Mouse (Mus musculus) layer of hippocampus, postnatal 36 days (tissue): ENCODE measurements around the gene Actl6b. TPM values are rescaled to one million over a fixed set of nuclear protein-coding genes. Genes with fewer than 3 reads are reported as not detected.
"Not testable (repeated sequence)": the region's sequence is repeated elsewhere in the genome, so short reads cannot be mapped to it uniquely, and the experiment has no call there.

Experiments used
- DNase-seq, 2 experiments: peaks; one replicate each; pipeline ENCODE4 v3.0.0; 2022
- microRNA-seq, 2 experiments: library from miRNA; unstranded; fragments of <30 nt; microRNA quantifications; one replicate each; pipeline ENCODE4 v1.2.0; 2021
- total RNA-seq, 2 experiments: library from RNA; stranded (reverse); gene quantifications; 2 replicates each; pipeline ENCODE4 v1.2.3; 2021

The Actl6b gene
- total RNA-seq, 2 experiments from 2014 or later, result 127 to 138 TPM

DNA sequence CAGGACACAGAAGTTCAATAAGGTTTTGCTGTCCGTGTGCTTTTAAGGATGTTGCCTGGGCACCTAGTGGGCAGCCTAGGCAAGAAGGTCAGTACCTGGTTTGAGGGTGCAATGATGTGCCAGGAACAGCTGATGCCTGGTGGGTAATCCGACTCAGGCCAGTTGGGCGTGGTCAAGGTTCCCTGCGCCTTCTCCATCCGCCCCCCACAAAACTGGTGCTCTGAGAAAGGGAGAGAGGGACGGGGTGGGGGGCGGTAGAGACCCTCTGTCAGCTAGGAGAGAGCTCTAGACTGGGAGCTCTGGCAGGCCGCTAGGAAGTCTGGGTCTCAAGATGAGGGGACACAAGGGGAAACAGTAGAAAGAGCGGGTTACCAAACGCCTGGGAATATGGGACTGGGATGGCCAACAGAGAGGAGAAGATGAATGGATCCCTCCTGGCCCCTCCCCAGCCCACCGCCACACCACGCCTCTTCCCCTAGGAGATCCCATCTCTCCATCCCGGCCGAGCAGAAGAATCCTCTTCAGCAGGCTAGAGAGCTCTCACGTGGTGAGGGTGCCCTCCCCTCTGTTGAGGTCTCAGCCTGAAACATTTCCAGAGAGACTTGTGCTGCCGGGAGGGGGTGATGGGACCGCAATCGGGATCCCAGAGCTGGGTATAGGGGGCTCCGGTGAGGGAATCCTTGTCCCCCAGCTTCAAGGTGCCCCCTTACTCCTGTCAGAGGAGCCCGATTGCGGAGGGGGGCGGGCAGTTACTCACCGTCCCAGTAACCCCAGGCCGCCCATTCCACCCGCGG lies 54.7 kb downstream of the Actl6b start:
- no peak for DNase-seq

DNA sequence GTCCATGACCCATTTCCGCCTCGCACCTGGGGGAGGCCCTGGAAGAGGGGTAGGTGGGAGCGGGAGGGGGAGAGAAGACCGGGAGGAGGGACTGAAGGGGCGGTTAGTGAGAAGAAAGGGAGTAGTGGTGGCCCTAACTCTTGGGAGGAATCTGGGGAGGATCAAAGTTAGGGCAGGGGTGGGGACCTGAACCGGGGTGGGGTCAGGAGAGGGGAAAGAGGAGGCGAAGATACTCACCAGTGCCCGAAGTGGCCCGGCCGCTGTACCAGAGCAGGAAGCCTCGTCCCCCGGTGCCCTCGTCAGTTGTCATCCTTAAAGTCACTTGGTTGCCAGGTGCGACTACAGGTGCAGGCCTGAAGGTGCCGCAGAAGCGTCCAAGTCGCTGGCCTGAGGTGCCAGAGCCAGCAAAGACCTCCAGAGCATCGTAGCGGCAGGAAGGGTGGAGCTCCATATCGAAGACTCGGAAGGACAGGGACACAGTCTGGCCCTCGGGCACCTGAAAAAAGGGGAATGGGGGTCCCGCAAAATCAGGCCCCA lies 55.4 kb downstream of the Actl6b start:
- no peak for DNase-seq

GRCm38 (mm10) chr5:137609292-137609691 lies 56.0 kb downstream of the Actl6b start:
- DNase-seq, result no peak

DNA sequence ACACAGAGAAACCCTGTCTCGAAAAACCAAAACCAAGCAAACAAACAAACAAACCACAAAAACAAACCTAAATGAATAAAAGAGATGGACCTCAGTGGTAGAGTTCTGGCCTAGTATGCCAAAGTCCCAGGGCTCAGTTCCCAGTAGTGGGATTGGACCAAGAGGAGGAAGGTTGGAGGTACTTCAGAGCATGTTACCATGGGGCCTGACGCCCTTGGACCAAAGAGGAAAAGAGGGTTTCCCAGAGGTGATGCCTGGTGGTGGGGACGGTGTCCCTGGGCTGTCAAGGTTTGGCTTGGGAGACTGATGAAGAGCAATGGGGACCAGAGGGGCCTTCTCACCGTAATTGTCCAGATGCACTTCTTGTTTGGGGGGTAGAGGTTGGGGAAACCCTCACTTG lies 56.7 kb downstream of the Actl6b start:
- DNase-seq, result no peak

GRCm38 (mm10) chr5:137610548-137611244 lies 57.4 kb downstream of the Actl6b start:
- DNase-seq, result no peak

- no peak for DNase-seq
Observed at GRCm38 (mm10) chr5:137611245-137611602, 57.9 kb downstream of the Actl6b start.

DNA sequence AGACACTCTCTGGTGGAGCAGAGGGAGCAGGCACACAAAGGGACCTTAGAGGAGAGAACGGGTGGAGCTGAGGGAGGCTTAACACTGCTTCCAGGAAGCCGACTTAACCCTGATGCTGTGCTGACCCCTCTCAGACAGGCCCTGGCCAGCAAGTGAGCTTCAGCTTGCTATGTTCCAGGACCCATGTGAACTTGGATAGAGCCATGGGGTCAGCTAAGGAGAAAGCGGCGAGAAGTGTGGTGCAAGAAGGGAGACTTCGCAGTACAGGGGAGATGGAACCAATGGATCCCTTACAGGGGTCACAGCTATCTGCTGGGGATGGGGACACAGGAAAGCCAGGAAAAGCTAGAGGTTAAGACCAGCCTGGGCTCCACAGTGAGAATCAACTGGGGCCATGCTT lies 59.8 kb downstream of the Actl6b start:
- DNase-seq, result no peak

DNA sequence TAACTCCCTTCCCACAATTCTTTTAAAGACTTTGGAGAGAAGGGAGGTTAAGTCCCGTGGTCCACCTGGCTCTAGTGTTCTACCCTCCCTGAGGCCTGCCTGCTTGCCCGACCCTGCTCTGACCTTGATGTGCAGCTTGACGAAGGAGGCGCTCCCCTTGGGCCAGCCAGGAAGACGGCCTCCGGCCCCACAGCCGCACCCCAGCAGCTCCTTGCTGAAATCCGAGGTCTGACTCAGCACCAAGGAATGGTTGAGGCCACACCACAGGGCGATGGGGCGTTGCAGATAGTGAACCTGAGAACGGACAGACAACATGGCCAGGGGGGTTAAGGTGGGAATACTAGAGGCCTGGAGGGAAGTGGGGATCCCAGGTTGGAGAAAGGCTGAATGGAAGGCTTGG lies 60.2 kb downstream of the Actl6b start, which contains the start of gene Pcolce:
Gene Pcolce (minus strand): TSS at position 235 of the 400 bp plus-strand sequence.
- no peak for DNase-seq

GRCm38 (mm10) chr5:137614921-137615320 lies 61.6 kb downstream of the Actl6b start:
- not testable (repeated sequence) for DNase-seq

GRCm38 (mm10) chr5:137615347-137615746 lies 62.0 kb downstream of the Actl6b start:
- no peak for DNase-seq

Small RNA genes lying within 50 kb of the gene (microRNA-seq; reads per million reads assigned to microRNA genes)
- 1.8 to 2.1 reads per million in 2 experiments for gene Mir6418

Other genes with a start within 250 kb of the Actl6b start
- 100 to 1,000 TPM; 209 to 228 TPM for gene Srrt, start 245.8 kb upstream of the Actl6b start, total RNA-seq
- 1 to 10 TPM; 5.8 to 6.9 TPM for gene Trip6, start 239.1 kb upstream of the Actl6b start, total RNA-seq
- gene Slc12a9, start 219.9 kb upstream of the Actl6b start, total RNA-seq, result 10 to 100 TPM; 27.4 to 28.3 TPM
- 1 to 10 TPM; 4.2 to 4.6 TPM for gene Ephb4, start 203.4 kb upstream of the Actl6b start, total RNA-seq
- under 1 TPM; 0.10 to 0.13 TPM for gene Zan, start 76.5 kb upstream of the Actl6b start, total RNA-seq
- gene Pop7, start 51.0 kb upstream of the Actl6b start, total RNA-seq, result 10 to 100 TPM; 32.5 to 37.0 TPM
- gene Gigyf1, start 35.0 kb upstream of the Actl6b start, total RNA-seq, result 10 to 100 TPM; 56.7 to 58.9 TPM
- gene Epo, start 20.3 kb upstream of the Actl6b start, total RNA-seq, result not detected
- gene Gnb2, start 20.0 kb upstream of the Actl6b start, total RNA-seq, result 100 to 1,000 TPM; 554 to 565 TPM
- gene Tfr2, start 16.3 kb downstream of the Actl6b start, total RNA-seq, result 10 to 100 TPM; 13.4 to 16.1 TPM
- gene Mospd3, start 47.5 kb downstream of the Actl6b start, total RNA-seq, result 10 to 100 TPM; 26.0 to 27.4 TPM
- 1 to 10 TPM; 8.4 to 8.8 TPM for gene Pcolce, start 60.3 kb downstream of the Actl6b start, total RNA-seq
- under 1 TPM; 0.18 to 0.77 TPM for gene Fbxo24, start 75.5 kb downstream of the Actl6b start, total RNA-seq
- 10 to 100 TPM; 21.8 to 25.3 TPM for gene Lrch4, start 75.6 kb downstream of the Actl6b start, total RNA-seq
- gene Gm20605, start 75.7 kb downstream of the Actl6b start, total RNA-seq, result 10 to 100 TPM; 18.6 to 23.9 TPM
- 10 to 100 TPM; 10.1 to 13.3 TPM for gene Sap25, start 87.8 kb downstream of the Actl6b start, total RNA-seq
- gene Irs3, start 92.2 kb downstream of the Actl6b start, total RNA-seq, result under 1 TPM; 0.15 to 0.28 TPM
- gene Agfg2, start 131.2 kb downstream of the Actl6b start, total RNA-seq, result 10 to 100 TPM; 57.7 to 61.1 TPM
- 10 to 100 TPM; 65.4 to 66.3 TPM for gene Nyap1, start 188.1 kb downstream of the Actl6b start, total RNA-seq
- gene Tsc22d4, start 192.2 kb downstream of the Actl6b start, total RNA-seq, result 100 to 1,000 TPM; 170 to 176 TPM
- 10 to 100 TPM; 24.1 to 24.6 TPM for gene Ppp1r35, start 225.3 kb downstream of the Actl6b start, total RNA-seq
- 10 to 100 TPM; 40.8 to 44.5 TPM for gene Mepce, start 234.1 kb downstream of the Actl6b start, total RNA-seq
- 1 to 10 TPM; 5.2 to 7.1 TPM for gene Zcwpw1, start 234.3 kb downstream of the Actl6b start, total RNA-seq